Mouse (Mus musculus) cerebellum, adult 2 months (tissue): ENCODE measurements around the gene Rnf144b. TPM values are rescaled to one million over a fixed set of nuclear protein-coding genes. Genes with fewer than 3 reads are reported as not detected.

Source experiments
- DNase-seq, 2 experiments: peaks; one replicate each; pipeline ENCODE4 v3.0.0; 2021
- H3K27ac ChIP-seq: fragments of 200-500 bp; 2 replicates; pipeline ENCODE4 v1.5.1; 2012; ENCODE audit warnings: low read length, control low read depth, inconsistent platforms; ENCODE audit not compliant: insufficient read depth
- H3K27me3 ChIP-seq: fragments of 200-500 bp; 2 replicates; pipeline ENCODE4 v1.6.1; 2012; ENCODE audit warnings: inconsistent platforms, mild to moderate bottlenecking, low read length, moderate library complexity; ENCODE audit not compliant: control insufficient read depth, insufficient read depth
- H3K4me1 ChIP-seq: fragments of 200-500 bp; 2 replicates; pipeline ENCODE4 v1.6.1; 2011; ENCODE audit warnings: low read length; ENCODE audit not compliant: control insufficient read depth, insufficient read depth
- H3K4me3 ChIP-seq: fragments of 200-500 bp; replicated peaks from 2 replicates; pipeline ENCODE3; 2011; ENCODE audit warnings: mild to moderate bottlenecking, low read depth, low read length, control low read depth; ENCODE audit not compliant: insufficient read depth
- CTCF ChIP-seq: fragments of 200-500 bp; IDR thresholded peaks from 2 replicates; pipeline ENCODE4 v1.5.1; 2011; ENCODE audit warnings: low read depth, mild to moderate bottlenecking, control low read depth, low read length, moderate library complexity, borderline replicate concordance; ENCODE audit not compliant: insufficient read depth
- POLR2A ChIP-seq: fragments of 200-500 bp; IDR thresholded peaks from 2 replicates; pipeline ENCODE4 v1.6.1; 2011; ENCODE audit warnings: low read length, control low read depth, borderline replicate concordance; ENCODE audit not compliant: insufficient read depth
- WGBS: fragments of 180-500 bp; shearing (Covaris S2); methylation state at CpG from one replicate; pipeline ENCODE4 v1.1.7; 2018; 5-methylcytosine and 5-hydroxymethylcytosine counted together
- polyA plus RNA-seq: library from polyadenylated mRNA; depleted of rRNA; stranded (reverse); fragments of >200 nt; gene quantifications from 2 replicates; pipeline ENCODE4 v1.2.3, GENCODE M21; 2012

Rnf144b gene
- polyA plus RNA-seq, 1 experiment: 8.5 TPM

DNA sequence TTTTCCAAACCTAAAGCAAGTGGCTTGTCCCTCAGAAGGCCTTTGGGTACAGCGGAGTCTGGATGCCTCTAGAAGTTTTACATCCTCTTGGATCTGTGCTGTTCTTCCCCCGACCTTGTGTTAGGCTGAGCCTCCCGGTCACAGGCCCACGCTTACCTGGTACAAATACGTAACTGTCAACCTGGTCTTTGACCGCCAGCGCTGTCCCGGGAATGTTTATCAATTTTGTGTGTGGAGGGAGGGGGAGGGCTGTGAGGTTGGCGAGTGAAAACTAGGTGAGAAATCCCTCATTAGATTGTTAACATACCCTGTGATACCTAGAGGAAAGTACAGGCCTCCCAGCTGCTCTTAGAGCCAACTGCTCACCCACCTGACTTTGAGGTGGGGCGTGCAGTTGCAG, 27.5 kb downstream of the Rnf144b start:
- WGBS: 94% methylated on average over 10 of the region's 10 CpGs
- H3K27me3 ChIP-seq: no peaks in the 10 kb centered on the region
- H3K27ac ChIP-seq: no peak overlapping the region
- H3K4me1 ChIP-seq: no peaks in the 10 kb centered on the region
- TF ChIP-seq CTCF (no peak), POLR2A (no peak)
- no peak overlapping the region for H3K4me3 ChIP-seq
- no peak for DNase-seq

DNA sequence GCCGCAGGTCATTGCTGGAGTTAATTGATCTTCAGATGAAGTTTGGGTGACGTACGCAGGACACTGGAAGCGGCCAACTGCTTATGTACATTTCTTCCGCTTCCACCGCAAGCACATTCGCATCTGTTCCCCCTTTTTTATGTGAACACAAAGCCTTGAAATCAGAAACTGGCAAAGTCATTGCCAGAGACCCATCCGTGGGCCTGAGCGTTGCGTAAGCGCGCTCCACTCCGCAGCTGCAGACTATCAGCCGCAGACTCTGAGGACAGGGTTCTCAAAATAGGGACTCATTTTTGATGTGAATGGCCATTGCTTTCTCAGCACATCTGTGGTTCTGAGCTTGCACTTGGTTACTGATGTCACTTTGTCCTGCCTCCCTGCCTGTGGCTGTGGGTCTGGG, 28.6 kb downstream of the Rnf144b start:
- DNase-seq: no peak
- Histone ChIP-seq H3K4me3 (no peak overlapping the region), H3K4me1 (no peaks in the 10 kb centered on the region), H3K27ac (no peak overlapping the region), H3K27me3 (no peaks in the 10 kb centered on the region)
- WGBS: 95% methylated on average over 14 of the region's 14 CpGs
- TF ChIP-seq CTCF (no peak), POLR2A (no peak)

DNA sequence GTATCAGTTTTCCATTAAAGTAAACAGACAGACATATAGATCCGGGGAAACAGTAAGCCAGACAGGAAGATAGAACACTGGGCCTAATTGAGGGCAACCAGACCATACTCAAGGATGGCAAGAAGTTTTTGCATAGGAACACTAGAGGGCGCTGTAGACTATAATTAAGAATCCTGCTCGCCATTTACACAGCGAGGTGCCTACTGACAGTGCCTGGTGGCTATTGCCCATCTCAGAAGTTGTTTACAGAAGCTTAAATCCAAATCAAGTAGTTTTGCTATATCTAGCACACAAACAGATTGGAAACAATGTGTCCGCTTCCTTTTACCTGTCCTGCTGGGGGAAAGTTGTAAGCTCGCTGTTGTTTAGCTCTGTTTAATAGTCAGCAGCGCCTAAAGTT, 29.9 kb downstream of the Rnf144b start:
- peak; percentile 25 to 57 for DNase-seq
- 36% methylated on average over 7 of the region's 7 CpGs for WGBS
- Histone ChIP-seq H3K4me1 (no peaks in the 10 kb centered on the region), H3K27ac (no peak overlapping the region), H3K4me3 (no peak overlapping the region), H3K27me3 (no peaks in the 10 kb centered on the region)
- TF ChIP-seq CTCF: peak; percentile 76
- no peak for TF ChIP-seq POLR2A

DNA sequence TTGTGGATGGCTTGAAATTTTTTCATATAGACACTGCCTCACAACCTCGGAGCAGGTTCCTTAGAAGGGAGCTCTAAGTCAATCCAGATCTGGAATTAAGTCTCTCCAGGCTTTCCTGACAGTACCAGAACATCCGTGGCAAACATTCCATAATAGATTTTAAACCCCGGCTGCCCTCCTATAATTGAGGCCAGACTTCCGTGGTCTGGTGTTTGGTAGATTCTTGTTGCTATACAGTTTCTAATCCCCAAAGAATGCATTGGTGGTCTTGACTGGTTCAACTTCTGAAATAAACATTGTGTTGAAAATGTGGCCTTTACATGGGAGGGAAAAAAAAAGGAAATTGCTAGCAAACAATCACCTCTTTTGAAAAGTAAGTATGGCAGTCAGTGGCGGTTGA, 30.8 kb downstream of the Rnf144b start:
- DNase-seq: no peak
- 81% methylated on average over 5 of the region's 5 CpGs for WGBS

DNA sequence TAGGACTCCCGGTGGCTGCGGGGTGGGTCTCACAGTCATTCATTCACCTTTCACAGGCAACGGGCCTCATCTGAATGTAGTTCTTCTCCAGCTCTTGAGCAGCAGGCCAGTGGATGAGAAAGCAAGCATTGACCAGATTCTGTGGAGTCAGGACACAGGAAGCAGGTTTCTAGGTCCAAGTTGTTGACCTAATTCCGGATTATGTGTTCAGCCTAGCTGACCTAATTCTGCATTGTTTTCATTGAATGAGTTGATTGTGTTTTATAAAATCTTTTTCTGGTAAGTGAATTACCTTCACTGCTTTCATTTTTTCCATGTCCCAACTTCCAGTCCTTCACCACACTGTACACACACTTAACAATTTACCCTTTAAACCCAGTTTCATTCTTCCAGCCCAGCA, 32.4 kb downstream of the Rnf144b start:
- WGBS: 69% methylated on average over 4 of the region's 4 CpGs
- Histone ChIP-seq H3K4me3 (no peak overlapping the region), H3K27me3 (no peaks in the 10 kb centered on the region), H3K27ac (no peak overlapping the region), H3K4me1 (no peaks in the 10 kb centered on the region)
- DNase-seq: no peak
- TF ChIP-seq POLR2A (no peak), CTCF (no peak)

More for the DNA sequence above, 30.8 kb downstream of the Rnf144b start:
- no peaks in the 10 kb centered on the region for H3K27me3 ChIP-seq
- H3K4me3 ChIP-seq: no peak overlapping the region
- H3K27ac ChIP-seq: no peak overlapping the region
- TF ChIP-seq POLR2A: no peak
- TF ChIP-seq CTCF: no peak
- no peaks in the 10 kb centered on the region for H3K4me1 ChIP-seq

DNA sequence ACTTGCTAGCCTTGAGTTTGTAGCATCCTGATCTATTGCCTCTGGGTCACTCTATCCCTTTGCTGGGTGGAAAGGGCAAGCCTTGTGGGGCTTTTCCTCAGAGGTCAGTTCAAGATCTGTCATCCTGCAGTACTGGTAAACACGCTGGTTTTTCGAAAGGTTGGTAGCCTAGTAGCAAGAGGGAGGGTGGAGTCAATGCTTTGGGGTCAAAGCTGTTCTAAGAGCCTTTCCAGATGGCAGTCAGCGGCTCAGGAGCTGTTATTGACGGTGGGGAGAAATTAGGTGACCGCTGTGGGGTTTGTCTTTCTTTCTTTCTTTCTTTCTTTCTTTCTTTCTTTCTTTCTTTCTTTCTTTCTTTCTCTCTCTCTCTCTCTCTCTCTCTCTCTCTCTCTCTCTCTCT, 34.4 kb downstream of the Rnf144b start:
- TF ChIP-seq POLR2A: no peak
- no peaks in the 10 kb centered on the region for H3K4me1 ChIP-seq
- WGBS: 66% methylated on average over 5 of the region's 5 CpGs
- DNase-seq: no peak
- H3K27me3 ChIP-seq: no peaks in the 10 kb centered on the region
- H3K4me3 ChIP-seq: no peak overlapping the region
- no peak overlapping the region for H3K27ac ChIP-seq

DNA sequence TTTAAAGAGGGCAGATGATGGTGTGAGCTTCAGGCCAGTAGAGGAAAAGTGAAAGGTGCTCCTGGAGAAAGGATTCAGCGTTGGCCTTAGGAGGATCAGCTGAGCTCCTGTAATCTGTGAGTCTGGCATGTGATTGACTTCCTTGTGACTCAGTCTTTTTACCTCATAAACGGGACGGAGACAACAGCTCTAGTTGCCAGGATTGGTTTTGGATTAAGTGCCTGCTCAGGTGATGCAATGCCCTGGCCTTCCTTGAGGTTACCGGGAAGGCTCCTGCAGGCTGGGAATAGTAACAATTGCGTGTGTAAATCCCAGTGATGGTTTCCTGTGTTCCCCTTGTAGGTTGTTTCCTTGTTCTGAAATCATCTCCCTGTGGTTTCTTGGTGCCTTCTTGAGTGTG, 39.5 kb downstream of the Rnf144b start:
- H3K27me3 ChIP-seq: no peaks in the 10 kb centered on the region
- TF ChIP-seq POLR2A (no peak), CTCF (no peak)
- H3K4me3 ChIP-seq: no peak overlapping the region
- DNase-seq: no peak
- H3K27ac ChIP-seq: no peak overlapping the region
- no peaks in the 10 kb centered on the region for H3K4me1 ChIP-seq
- 93% methylated on average over 5 of the region's 5 CpGs for WGBS

DNA sequence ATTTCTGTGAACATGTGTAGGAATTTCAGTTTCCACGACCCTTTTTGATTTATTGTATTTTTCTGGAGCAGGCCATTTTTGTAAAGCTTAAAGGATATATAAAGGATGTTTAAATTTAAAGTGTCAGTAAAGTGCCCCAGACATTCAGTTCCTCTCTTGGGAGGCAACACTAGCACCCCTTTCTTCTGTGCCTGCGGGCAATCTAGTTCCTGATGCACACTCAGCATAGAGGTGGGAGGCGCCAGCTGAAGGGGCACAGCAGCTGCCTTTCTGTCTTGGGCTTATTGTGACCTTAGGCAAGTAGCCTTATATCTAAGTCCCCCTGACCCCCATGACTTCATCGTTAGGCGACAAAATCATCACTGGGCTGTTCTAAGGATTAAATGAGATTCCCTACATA, 42.3 kb downstream of the Rnf144b start:
- WGBS: 92% methylated on average over 5 of the region's 5 CpGs
- Histone ChIP-seq H3K27me3 (no peaks in the 10 kb centered on the region), H3K4me3 (no peak overlapping the region), H3K27ac (no peak overlapping the region), H3K4me1 (no peaks in the 10 kb centered on the region)
- TF ChIP-seq CTCF: no peak
- TF ChIP-seq POLR2A: no peak
- DNase-seq: no peak

DNA sequence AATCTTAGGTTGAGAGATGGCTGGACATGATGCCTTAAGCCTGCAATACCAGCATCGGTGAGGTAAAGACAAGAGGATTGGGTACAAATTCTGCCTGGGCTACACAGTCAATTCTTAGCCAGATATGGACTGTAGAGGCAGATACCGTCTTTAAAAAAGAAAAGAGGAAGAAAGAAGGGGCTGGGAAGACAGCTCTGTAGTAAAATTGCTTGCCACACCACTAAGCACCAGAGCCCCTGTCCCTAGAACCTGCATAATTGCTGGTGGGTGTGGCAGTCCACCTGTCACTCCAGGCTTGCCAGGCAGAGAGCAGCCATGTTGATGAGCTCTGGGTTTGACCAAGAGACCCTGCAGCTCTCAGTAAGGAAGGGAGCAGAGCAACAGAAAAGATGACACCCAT, 42.8 kb downstream of the Rnf144b start:
- no peak for TF ChIP-seq POLR2A
- no peak for TF ChIP-seq CTCF
- 95% methylated on average over 2 of the region's 2 CpGs for WGBS
- DNase-seq: no peak
- Histone ChIP-seq H3K27ac (no peak overlapping the region), H3K4me1 (no peaks in the 10 kb centered on the region), H3K4me3 (no peak overlapping the region), H3K27me3 (no peaks in the 10 kb centered on the region)

DNA sequence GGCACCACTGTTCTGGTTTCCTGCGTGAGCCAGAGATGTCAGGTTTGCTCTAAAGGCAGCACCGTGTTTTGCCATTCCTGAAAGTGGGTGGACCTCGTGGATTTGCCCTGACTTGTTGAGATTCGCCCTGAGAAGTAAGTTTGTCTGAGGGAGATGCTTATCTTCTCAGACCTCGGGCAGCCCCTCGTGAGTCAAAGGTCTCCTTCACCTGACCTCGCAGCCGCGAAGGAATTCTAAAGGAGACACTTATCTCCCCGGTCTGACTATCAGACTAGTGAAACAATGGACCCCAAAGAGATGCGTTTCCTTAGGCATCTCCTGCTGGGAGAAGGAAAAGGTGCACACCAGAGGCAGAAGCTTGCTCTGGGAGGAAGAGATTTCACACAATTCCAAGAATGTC, 46.0 kb downstream of the Rnf144b start:
- Histone ChIP-seq H3K27ac (no peak overlapping the region), H3K4me1 (no peaks in the 10 kb centered on the region)
- no peak for TF ChIP-seq POLR2A
- no peak for TF ChIP-seq CTCF

More for the DNA sequence above, 46.0 kb downstream of the Rnf144b start:
- WGBS: 65% methylated on average over 11 of the region's 11 CpGs
- no peak for DNase-seq
- Histone ChIP-seq H3K27me3 (no peaks in the 10 kb centered on the region), H3K4me3 (no peak overlapping the region)
